Comparison of ENCODE assay signal across 22 mouse cellular contexts in genomic region chr15:83673621-83674020, GRCm38 (mm10). TPM values are rescaled to one million over a fixed set of nuclear protein-coding genes. Genes with fewer than 3 reads are reported as not detected.
DNase-seq lines count a peak whose midpoint lies in the region; ATAC-seq lines count a peak whose summit lies in the region.
"Had no signal": no experiment of that assay in that cellular context is flagged by ENCODE, and none has a peak within 500 bp of the region (broad histone marks: within the 10 kb centered on the region; RNA-seq: fewer than 3 reads in every experiment).

No protein-coding gene starts in this region.

- peak overlapping the region; percentile 68 for H3K27ac ChIP-seq in limb, embryonic 10.5 days
- H3K27ac ChIP-seq: embryonic facial prominence, embryonic 15.5 days; forebrain, embryonic 10.5 days; heart, embryonic 10.5 days; hindbrain, embryonic 12.5 days; hindbrain, postnatal 0 days had no signal

- no peaks in the 10 kb centered on the region for H3K9me3 ChIP-seq in limb, embryonic 10.5 days (replicated peaks)
- H3K9me3 ChIP-seq: embryonic facial prominence, embryonic 15.5 days; forebrain, embryonic 10.5 days; heart, embryonic 10.5 days; hindbrain, embryonic 12.5 days had no signal

- WGBS in limb, embryonic 10.5 days = 22% methylated on average over 3 of the region's 3 CpGs

- no peak overlapping the region for H3K4me3 ChIP-seq in limb, embryonic 10.5 days
- H3K4me3 ChIP-seq: embryonic facial prominence, embryonic 15.5 days; erythroblast, embryonic 14.5 days; forebrain, embryonic 10.5 days; heart, embryonic 10.5 days; hindbrain, embryonic 12.5 days had no signal

- H3K4me1 ChIP-seq in limb, embryonic 10.5 days = peaks cover 89% of the 10 kb centered on the region

- H3K27me3 ChIP-seq in limb, embryonic 10.5 days (ENCODE audit: low read depth, poor library complexity, severe bottlenecking) = peaks cover 17% of the 10 kb centered on the region
- H3K27me3 ChIP-seq: hindbrain, embryonic 12.5 days had no signal

- DNase-seq in ovary, adult 18-20 months (ENCODE audit: low spot score) = peak; percentile 44
- no peak for DNase-seq in ovary, postnatal 36 days (ENCODE audit: low spot score)
- DNase-seq in adrenal gland, adult 8-10 months = peak; percentile 40
- DNase-seq in adrenal gland, postnatal 25 days = peak; percentile 44
- DNase-seq in limb, embryonic 10.5 days (ENCODE audit: low spot score) = no peak
- DNase-seq in left cerebral cortex, postnatal 10 days (ENCODE audit: extremely low spot score in 1 of 2, low spot score in 2 of 2) = no peak
- DNase-seq: cerebellum, adult 11 months; cerebellum, adult 8-10 months; cerebellum, postnatal 25 days; gastrocnemius, postnatal 10 days; heart, adult 18-20 months; heart, postnatal 10 days; heart, postnatal 4 days; kidney, adult 11 months had no signal

- no peak for ATAC-seq in frontal cortex, adult (ENCODE audit: low TSS enrichment)
- ATAC-seq: forebrain, embryonic 14.5 days; hindbrain, postnatal 0 days had no signal

- peaks cover 80% of the 10 kb centered on the region for H3K36me3 ChIP-seq in limb, embryonic 10.5 days
- H3K36me3 ChIP-seq: embryonic facial prominence, embryonic 15.5 days; hindbrain, embryonic 12.5 days had no signal

- intact Hi-C loops in left cerebral cortex, postnatal 10 days (cut with DNase I) = no loop called here

RNA-seq across cellular contexts. Expression of gene Scube1, which starts 51.2 kb away (rescaled TPM):
- total RNA-seq in adrenal gland, adult 8-10 months (2022) = 1 to 10 TPM; 4.1 to 6.4 (median 6.0) TPM
- total RNA-seq in adrenal gland, postnatal 25 days (2021) = 3.9 and 4.8 TPM in 2 replicates
- 124 TPM in 2 replicates for polyA plus RNA-seq in limb, embryonic 10.5 days (2016; fragmentation: Nextera tagmentation; extraction: Ambion mirVana)
- 10 to 100 TPM; 38.2 to 39.3 TPM for total RNA-seq in left cerebral cortex, postnatal 10 days (2021)
- polyA plus RNA-seq: erythroblast, embryonic 14.5 days had no signal

Comparison
In these comparisons a context has a peak if more than half of its experiments do, and no peak if none do; other contexts are left out.
1. DNase-seq: peak in ovary, adult 18-20 months (single experiment), adrenal gland, adult 8-10 months (single experiment) and adrenal gland, postnatal 25 days (single experiment); none in ovary, postnatal 36 days (single experiment), limb, embryonic 10.5 days (single experiment) and left cerebral cortex, postnatal 10 days (0 of 2).